Mouse (Mus musculus) forebrain, embryonic 12.5 days (tissue): ENCODE data around the gene Sh3d19. TPM values are rescaled to one million over a fixed set of nuclear protein-coding genes. Genes with fewer than 3 reads are reported as not detected.
A peak's percentile ranks its signal among the peaks of the same experiment; 100 is the strongest.

Experiments
- ATAC-seq: fragments of 200-750 bp; cut with Nextera tagmentation; 2 replicates; pipeline ENCODE4 v1.8.0; 2017; ENCODE audit warnings: moderate TSS enrichment; ENCODE audit not compliant: low FRiP score
- H3K27ac ChIP-seq: fragments of 300-500 bp; sonication (generic); 2 replicates; pipeline ENCODE4 v1.5.1; 2016; ENCODE audit warnings: mild to moderate bottlenecking
- H3K27me3 ChIP-seq: fragments of 300-500 bp; sonication (generic); 2 replicates; pipeline ENCODE4 v1.6.1; 2016; ENCODE audit warnings: mild to moderate bottlenecking
- H3K36me3 ChIP-seq: fragments of 300-500 bp; sonication (generic); replicated peaks from 2 replicates; pipeline ENCODE4 v1.6.1; 2016; ENCODE audit warnings: mild to moderate bottlenecking
- H3K4me1 ChIP-seq: fragments of 300-500 bp; sonication (generic); 2 replicates; pipeline ENCODE4 v1.6.1; 2016
- H3K4me2 ChIP-seq: fragments of 300-500 bp; sonication (generic); 2 replicates; pipeline ENCODE4 v1.6.1; 2016; ENCODE audit warnings: mild to moderate bottlenecking, moderate library complexity
- H3K4me3 ChIP-seq: fragments of 300-500 bp; sonication (generic); replicated peaks from 2 replicates; pipeline ENCODE4 v1.5.1; 2016; ENCODE audit warnings: mild to moderate bottlenecking
- H3K9ac ChIP-seq: fragments of 300-500 bp; sonication (generic); 2 replicates; pipeline ENCODE4 v1.6.1; 2016; ENCODE audit warnings: mild to moderate bottlenecking
- H3K9me3 ChIP-seq: fragments of 300-500 bp; sonication (generic); 2 replicates; pipeline ENCODE4 v1.6.1; 2016
- WGBS: fragments of 180-500 bp; shearing (Covaris S2); methylation state at CpG from one replicate; pipeline ENCODE4 v1.1.7; 2016; 5-methylcytosine and 5-hydroxymethylcytosine counted together
- polyA plus RNA-seq: library from polyadenylated mRNA; unstranded; fragments of >200 nt; fragmentation: Nextera tagmentation; extraction: Ambion mirVana; gene quantifications from 2 replicates; pipeline ENCODE4 v1.2.1, GENCODE M21; 2016

Gene Sh3d19
- polyA plus RNA-seq, 1 experiment from 2014 or later: 9.1 TPM

- H3K9me3 ChIP-seq: no peaks in the 10 kb centered on the region
- WGBS: 97% methylated on average over 1 of the region's 1 CpGs
- H3K36me3 ChIP-seq: no peaks in the 10 kb centered on the region
- no peaks in the 10 kb centered on the region for H3K27me3 ChIP-seq
- no peak overlapping the region for H3K27ac ChIP-seq
- no peak overlapping the region for H3K4me3 ChIP-seq
- ATAC-seq: no peak
- H3K9ac ChIP-seq: no peak overlapping the region
- H3K4me2 ChIP-seq: no peak overlapping the region
- no peaks in the 10 kb centered on the region for H3K4me1 ChIP-seq
Measured at GRCm38 (mm10) chr3:86016965-86017364, 46.1 kb downstream of the Sh3d19 start.

DNA sequence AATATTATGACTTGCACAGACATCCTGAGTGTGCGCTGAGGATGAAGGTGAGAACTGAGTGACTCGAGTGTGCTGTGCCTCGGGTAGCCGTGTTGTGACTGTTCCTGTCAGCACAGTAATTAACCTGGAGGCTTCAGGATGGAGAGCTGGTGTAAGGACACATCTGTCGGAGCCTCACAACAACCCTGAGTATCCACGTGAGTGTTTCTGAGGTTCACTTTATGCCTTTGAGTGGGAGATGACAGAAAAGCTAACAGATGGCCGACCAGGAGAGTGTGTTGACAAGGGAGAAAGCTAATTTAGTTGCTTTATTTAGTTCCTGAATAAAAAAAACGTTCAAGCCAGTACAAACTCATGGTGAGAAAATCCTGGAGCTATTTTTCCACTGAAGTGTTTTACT is 46.6 kb downstream of the Sh3d19 start:
- no peak overlapping the region for H3K4me2 ChIP-seq
- ATAC-seq: peak; percentile 60; the same call in 1 of the 2 replicates
- H3K36me3 ChIP-seq: no peaks in the 10 kb centered on the region
- no peak overlapping the region for H3K27ac ChIP-seq
- H3K4me1 ChIP-seq: no peaks in the 10 kb centered on the region
- no peak overlapping the region for H3K4me3 ChIP-seq
- no peak overlapping the region for H3K9ac ChIP-seq
- no peaks in the 10 kb centered on the region for H3K9me3 ChIP-seq
- WGBS: 73% methylated on average over 8 of the region's 8 CpGs
- no peaks in the 10 kb centered on the region for H3K27me3 ChIP-seq

GRCm38 (mm10) chr3:86020921-86021650 is 50.2 kb downstream of the Sh3d19 start:
- Histone ChIP-seq H3K4me2 (no peak overlapping the region), H3K36me3 (no peaks in the 10 kb centered on the region), H3K9ac (no peak overlapping the region), H3K27ac (no peak overlapping the region), H3K4me3 (no peak overlapping the region), H3K4me1 (no peaks in the 10 kb centered on the region), H3K27me3 (no peaks in the 10 kb centered on the region), H3K9me3 (no peaks in the 10 kb centered on the region)
- no peak for ATAC-seq
- 92% methylated on average over 16 of the region's 16 CpGs for WGBS

DNA sequence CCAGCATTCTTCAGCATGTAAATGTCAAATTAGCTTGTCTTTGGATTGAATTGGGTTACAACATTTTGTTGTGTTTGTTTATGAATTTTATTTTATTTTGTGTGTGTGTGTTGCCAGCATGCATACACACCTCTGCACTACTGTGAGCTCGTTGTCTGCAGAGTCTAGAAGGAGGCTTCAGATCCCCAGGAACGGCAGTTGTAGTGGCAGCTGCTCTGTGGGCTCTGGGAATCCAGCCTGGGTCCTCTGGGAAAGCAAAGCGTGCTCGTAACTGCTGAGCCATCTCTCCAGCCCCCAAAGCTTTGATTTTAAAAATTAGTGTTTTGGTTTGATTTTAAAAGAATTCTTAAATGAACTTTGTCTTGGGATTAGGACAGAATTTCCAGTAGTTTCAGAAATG is 50.7 kb downstream of the Sh3d19 start:
- Histone ChIP-seq H3K4me3 (no peak overlapping the region), H3K27me3 (no peaks in the 10 kb centered on the region), H3K36me3 (no peaks in the 10 kb centered on the region), H3K9me3 (no peaks in the 10 kb centered on the region), H3K4me2 (no peak overlapping the region), H3K9ac (no peak overlapping the region), H3K4me1 (no peaks in the 10 kb centered on the region), H3K27ac (no peak overlapping the region)
- WGBS: 89% methylated on average over 4 of the region's 4 CpGs
- ATAC-seq: no peak

DNA sequence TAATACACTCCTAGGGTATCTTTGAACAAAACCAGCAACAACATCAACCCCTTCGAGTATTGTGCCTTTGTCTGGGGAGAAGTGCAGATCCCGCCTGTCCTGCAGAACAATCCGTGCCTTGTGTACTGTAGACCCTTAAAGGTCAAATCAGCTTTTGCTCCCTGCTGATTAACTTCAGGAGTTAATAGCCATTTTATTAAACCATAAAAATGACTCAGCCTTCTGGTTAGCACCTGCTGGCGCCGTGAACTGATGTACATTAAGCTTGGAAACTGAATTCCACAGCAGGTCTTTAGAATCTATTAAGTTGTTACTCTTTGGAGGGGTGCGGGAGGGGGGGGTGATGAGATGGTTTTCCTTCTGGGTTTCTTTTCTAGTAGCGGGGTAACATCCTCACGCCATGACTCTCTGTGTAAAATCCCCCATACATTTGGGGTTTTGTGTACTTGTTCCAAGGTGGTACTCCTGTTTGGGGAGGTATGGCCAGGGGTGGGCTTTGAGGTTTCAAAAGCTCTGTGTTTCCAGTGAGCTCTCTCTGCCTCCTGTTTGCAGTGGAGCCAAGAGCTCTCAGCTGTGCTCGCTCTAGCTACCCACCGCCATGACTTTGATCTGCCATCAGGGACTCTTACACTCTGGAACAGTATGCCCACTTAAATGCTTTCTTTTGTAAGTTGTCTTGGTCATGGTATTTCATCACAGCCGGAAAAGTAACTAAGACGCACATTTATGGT is 53.3 kb downstream of the Sh3d19 start:
- Histone ChIP-seq H3K4me2 (no peak overlapping the region), H3K4me3 (no peak overlapping the region), H3K36me3 (no peaks in the 10 kb centered on the region), H3K9me3 (no peaks in the 10 kb centered on the region), H3K4me1 (no peaks in the 10 kb centered on the region), H3K27ac (no peak overlapping the region), H3K9ac (no peak overlapping the region), H3K27me3 (no peaks in the 10 kb centered on the region)
- 91% methylated on average over 12 of the region's 12 CpGs for WGBS
- ATAC-seq: no peak

DNA sequence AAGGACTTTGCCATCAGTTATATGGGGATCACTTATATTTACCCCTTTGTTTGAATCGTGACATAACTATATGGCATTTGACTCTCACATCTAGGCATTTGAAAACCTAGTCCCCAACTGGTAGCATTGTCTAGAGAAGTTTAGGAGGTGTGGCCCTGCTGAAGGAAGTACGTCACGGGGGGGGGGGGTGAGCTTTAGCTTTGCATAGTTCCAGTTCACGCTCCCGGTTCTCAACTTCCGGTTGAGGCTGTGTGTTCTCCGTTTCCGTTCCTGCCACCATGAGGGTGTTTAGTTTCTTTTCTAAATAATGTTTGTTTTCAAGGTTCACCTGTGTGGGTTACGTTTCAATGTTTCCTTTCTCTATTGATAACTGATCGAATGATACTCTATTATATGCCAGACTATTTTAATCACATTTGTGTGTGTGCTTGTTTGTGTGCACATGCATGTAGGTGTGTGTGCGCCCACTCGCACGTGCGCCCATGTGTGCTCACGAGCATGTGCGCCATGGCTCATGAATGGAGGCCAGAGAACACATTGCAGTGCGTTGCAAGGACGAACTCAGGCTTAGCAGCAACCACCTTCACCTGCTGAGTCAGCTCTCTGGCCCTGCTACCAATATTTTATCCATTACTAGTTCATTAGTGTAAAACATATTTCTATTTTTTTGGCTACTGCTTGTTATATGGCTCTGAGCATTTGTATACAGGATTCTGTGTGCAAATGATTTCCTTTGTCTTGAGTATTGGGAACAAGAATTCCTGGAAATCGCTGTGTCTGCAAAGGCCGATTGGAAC is 54.6 kb downstream of the Sh3d19 start:
- WGBS: 95% methylated on average over 20 of the region's 20 CpGs
- no peak for ATAC-seq

DNA sequence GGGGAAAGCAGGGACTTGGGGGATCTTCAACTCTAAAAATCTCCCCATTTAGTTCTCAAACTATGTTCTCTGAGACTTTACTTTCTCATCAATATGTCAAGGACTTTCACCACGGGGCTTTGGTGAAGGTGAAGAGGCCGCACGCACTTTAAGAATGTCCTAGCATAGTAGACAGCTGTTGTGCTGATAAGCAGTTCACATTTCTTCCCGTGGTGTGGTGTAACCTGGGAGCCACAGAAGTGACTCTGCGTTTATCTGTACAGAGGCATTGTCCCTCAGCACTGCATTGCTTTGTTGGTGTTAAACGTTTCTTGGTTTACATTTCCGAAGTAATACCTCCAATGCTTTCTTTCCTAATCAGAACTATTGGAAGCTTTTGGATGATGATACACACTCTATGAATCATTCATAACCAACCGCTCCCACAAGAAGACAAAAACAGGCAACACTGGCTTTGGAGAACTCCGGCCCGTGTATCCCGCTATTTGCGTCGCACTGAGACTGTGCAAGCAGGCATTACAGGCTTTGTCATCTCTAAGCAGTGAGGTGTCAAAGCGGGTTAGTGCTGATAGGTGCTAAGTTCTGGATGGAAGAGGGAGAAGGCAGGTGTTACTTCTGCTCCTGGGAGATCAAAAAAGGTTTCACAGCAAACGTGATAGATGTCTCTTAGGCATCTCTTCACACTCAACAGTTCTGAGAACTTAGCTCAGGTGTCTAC is 57.9 kb downstream of the Sh3d19 start:
- no peak overlapping the region for H3K4me3 ChIP-seq
- no peaks in the 10 kb centered on the region for H3K9me3 ChIP-seq
- H3K27me3 ChIP-seq: no peaks in the 10 kb centered on the region
- no peaks in the 10 kb centered on the region for H3K36me3 ChIP-seq
- H3K27ac ChIP-seq: no peak overlapping the region
- no peaks in the 10 kb centered on the region for H3K4me1 ChIP-seq
- no peak for ATAC-seq
- 91% methylated on average over 15 of the region's 15 CpGs for WGBS
- H3K9ac ChIP-seq: no peak overlapping the region
- H3K4me2 ChIP-seq: no peak overlapping the region

More for the DNA sequence above, 54.6 kb downstream of the Sh3d19 start:
- Histone ChIP-seq H3K4me2 (no peak overlapping the region), H3K27ac (no peak overlapping the region), H3K4me1 (no peaks in the 10 kb centered on the region), H3K9ac (no peak overlapping the region), H3K36me3 (no peaks in the 10 kb centered on the region), H3K9me3 (no peaks in the 10 kb centered on the region), H3K4me3 (no peak overlapping the region), H3K27me3 (no peaks in the 10 kb centered on the region)

GRCm38 (mm10) chr3:86030566-86030965 is 59.7 kb downstream of the Sh3d19 start:
- no peak overlapping the region for H3K4me3 ChIP-seq
- H3K27me3 ChIP-seq: no peaks in the 10 kb centered on the region
- H3K4me2 ChIP-seq: no peak overlapping the region
- H3K9ac ChIP-seq: no peak overlapping the region
- H3K4me1 ChIP-seq: 0 out of 2 replicates have a peak, but pooled peaks cover 3% of the 10 kb centered on the region
- WGBS: 87% methylated on average over 4 of the region's 4 CpGs
- H3K27ac ChIP-seq: no peak overlapping the region
- no peak for ATAC-seq
- no peaks in the 10 kb centered on the region for H3K9me3 ChIP-seq
- H3K36me3 ChIP-seq: no peaks in the 10 kb centered on the region

- no peak for ATAC-seq
Measured at GRCm38 (mm10) chr3:86033455-86034090, 62.7 kb downstream of the Sh3d19 start.

DNA sequence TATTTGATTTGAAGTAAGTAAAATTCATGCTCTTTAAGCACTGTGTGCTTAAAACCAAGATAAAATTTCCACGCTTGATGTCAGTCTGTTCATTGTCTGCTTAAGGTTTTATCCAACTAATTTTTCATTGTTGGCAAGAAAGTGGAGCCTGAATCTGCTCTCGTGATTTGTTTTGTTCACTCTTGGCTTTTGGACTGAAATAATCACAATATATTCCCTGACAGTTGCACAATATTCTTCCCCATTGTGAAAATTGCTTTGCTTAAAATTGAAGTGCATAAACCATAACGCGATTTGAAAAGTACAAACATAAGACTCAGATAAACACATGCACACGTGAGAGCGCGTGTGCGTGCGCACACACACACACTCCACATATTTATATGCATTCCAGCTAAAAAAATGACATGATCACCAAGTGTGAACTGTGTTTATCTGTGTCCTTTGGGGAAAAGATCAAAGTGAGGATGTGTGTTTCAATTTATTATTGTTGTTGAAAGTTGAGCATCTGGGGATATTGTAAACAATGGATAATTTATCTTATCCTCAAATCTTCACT is 67.1 kb downstream of the Sh3d19 start:
- H3K4me3 ChIP-seq: no peak overlapping the region
- WGBS: 93% methylated on average over 9 of the region's 9 CpGs

More at GRCm38 (mm10) chr3:86033455-86034090, 62.7 kb downstream of the Sh3d19 start:
- Histone ChIP-seq H3K9ac (no peak overlapping the region), H3K27me3 (no peaks in the 10 kb centered on the region), H3K9me3 (no peaks in the 10 kb centered on the region), H3K4me1 (0 out of 2 replicates have a peak, but pooled peaks cover 3% of the 10 kb centered on the region), H3K36me3 (no peaks in the 10 kb centered on the region), H3K27ac (no peak overlapping the region), H3K4me2 (no peak overlapping the region), H3K4me3 (no peak overlapping the region)
- 89% methylated on average over 9 of the region's 9 CpGs for WGBS

GRCm38 (mm10) chr3:86038648-86039047 is 67.7 kb downstream of the Sh3d19 start:
- Histone ChIP-seq H3K4me2 (no peak overlapping the region), H3K27ac (no peak overlapping the region), H3K36me3 (no peaks in the 10 kb centered on the region), H3K27me3 (no peaks in the 10 kb centered on the region), H3K9me3 (0 out of 2 replicates have a peak, but pooled peaks cover 4% of the 10 kb centered on the region), H3K4me1 (peaks cover 12% of the 10 kb centered on the region; the same call in 1 of the 2 replicates), H3K9ac (no peak overlapping the region), H3K4me3 (no peak overlapping the region)
- no peak for ATAC-seq
- WGBS: 50% methylated on average over 3 of the region's 3 CpGs

More for the DNA sequence above, 67.1 kb downstream of the Sh3d19 start:
- H3K36me3 ChIP-seq: no peaks in the 10 kb centered on the region
- H3K4me2 ChIP-seq: no peak overlapping the region
- H3K27ac ChIP-seq: no peak overlapping the region
- 0 out of 2 replicates have a peak, but pooled peaks cover under 1% of the 10 kb centered on the region for H3K9me3 ChIP-seq
- no peak overlapping the region for H3K9ac ChIP-seq
- no peak for ATAC-seq
- H3K27me3 ChIP-seq: no peaks in the 10 kb centered on the region
- peaks cover 12% of the 10 kb centered on the region; the same call in 1 of the 2 replicates for H3K4me1 ChIP-seq
